In genomic region chr11:96572515-96572914, GRCm38 (mm10) we compare ENCODE assay signal across 13 mouse cellular contexts.
DNase-seq lines count a peak whose midpoint lies in the region; ATAC-seq and TF ChIP-seq lines count a peak whose summit lies in the region.
"Had no signal": no experiment of that assay in that cellular context is flagged by ENCODE, and none has a peak within 500 bp of the region (broad histone marks: within the 10 kb centered on the region; RNA-seq: fewer than 3 reads in every experiment).

No protein-coding gene starts in this region.

- no peak for ATAC-seq in intestine, postnatal 0 days
- ATAC-seq in intestine, embryonic 16.5 days = no peak
- ATAC-seq in megakaryocyte progenitor cell, adult 5-6 weeks (replicated peaks; ENCODE audit: poor library complexity) = no peak

- no peak overlapping the region for H3K27ac ChIP-seq in intestine, postnatal 0 days (ENCODE audit: low read depth, low read length)
- no peak overlapping the region for H3K27ac ChIP-seq in intestine, embryonic 16.5 days (ENCODE audit: low read length)
- H3K27ac ChIP-seq: limb, embryonic 12.5 days had no signal

- peak; percentile 27; the same call in 1 of the 2 replicates for TF ChIP-seq CTCF in intestine, postnatal 0 days (IDR thresholded peaks at IDR 0.05; ENCODE audit: low read depth)

- 51% methylated on average over 3 of the region's 3 CpGs for WGBS in intestine, postnatal 0 days
- WGBS in intestine, embryonic 16.5 days = 38% methylated on average over 3 of the region's 3 CpGs

- 0 out of 2 replicates have a peak, but pooled peaks cover 3% of the 10 kb centered on the region for H3K27me3 ChIP-seq in intestine, postnatal 0 days (replicated peaks; ENCODE audit: control insufficient read depth, insufficient read depth, low read length)
- H3K27me3 ChIP-seq in intestine, embryonic 16.5 days (replicated peaks; ENCODE audit: control insufficient read depth, insufficient read depth, low read length) = no peaks in the 10 kb centered on the region

- no peaks in the 10 kb centered on the region for H3K9me3 ChIP-seq in intestine, postnatal 0 days (ENCODE audit: control insufficient read depth)
- no peaks in the 10 kb centered on the region for H3K9me3 ChIP-seq in intestine, embryonic 16.5 days (ENCODE audit: control insufficient read depth, low read length)
- H3K9me3 ChIP-seq: limb, embryonic 12.5 days had no signal

- no peaks in the 10 kb centered on the region for H3K4me1 ChIP-seq in intestine, postnatal 0 days (replicated peaks; ENCODE audit: control insufficient read depth, insufficient read depth, low read length)
- H3K4me1 ChIP-seq in intestine, embryonic 16.5 days (ENCODE audit: control insufficient read depth, insufficient read depth, low read length) = peaks cover 3% of the 10 kb centered on the region; the same call in 1 of the 2 replicates
- H3K4me1 ChIP-seq: limb, embryonic 12.5 days had no signal

- no peak overlapping the region for H3K4me2 ChIP-seq in intestine, postnatal 0 days (replicated peaks; ENCODE audit: low read depth)
- no peak overlapping the region for H3K4me2 ChIP-seq in intestine, embryonic 16.5 days (ENCODE audit: low read depth, low read length)
- H3K4me2 ChIP-seq: heart, embryonic 11.5 days; limb, embryonic 12.5 days had no signal

- no peak overlapping the region for H3K9ac ChIP-seq in intestine, postnatal 0 days (ENCODE audit: low read depth, low read length)
- no peak overlapping the region for H3K9ac ChIP-seq in intestine, embryonic 16.5 days (ENCODE audit: low read depth, low read length)
- H3K9ac ChIP-seq: limb, embryonic 12.5 days had no signal

- H3K36me3 ChIP-seq in intestine, postnatal 0 days (ENCODE audit: control insufficient read depth, insufficient read depth) = no peaks in the 10 kb centered on the region
- H3K36me3 ChIP-seq in intestine, embryonic 16.5 days (ENCODE audit: control insufficient read depth, insufficient read depth, low read length) = no peaks in the 10 kb centered on the region
- H3K36me3 ChIP-seq: limb, embryonic 12.5 days had no signal

- no peak overlapping the region for H3K4me3 ChIP-seq in intestine, postnatal 0 days (ENCODE audit: low read depth, low read length)
- H3K4me3 ChIP-seq in intestine, embryonic 16.5 days (ENCODE audit: low read length) = no peak overlapping the region
- H3K4me3 ChIP-seq: limb, embryonic 12.5 days had no signal

- peak; percentile 24 to 62 for DNase-seq in adrenal gland, adult (ENCODE audit: inconsistent age in 2 of 2, low spot score in 1 of 2)
- DNase-seq in adrenal gland, adult 18-20 months (ENCODE audit: low spot score in 2 of 2) = no peak
- DNase-seq in 3134 (ENCODE audit: extremely low read depth, insufficient read length, low spot score) (peak; percentile 17), R1 (ENCODE audit: low read depth, low spot score) (peak; percentile 76)
- DNase-seq in kidney, postnatal 14 days = no peak
- DNase-seq: cerebellum, postnatal 10 days; kidney, postnatal 10 days; lung, adult 2 months had no signal

Comparison
In these comparisons a context has a peak if more than half of its experiments do, and no peak if none do; other contexts are left out.
1. DNase-seq: peak in adrenal gland, adult (2 of 2), 3134 (single experiment) and R1 (single experiment); none in adrenal gland, adult 18-20 months (0 of 2) and kidney, postnatal 14 days (single experiment).